Mouse (Mus musculus) liver, embryonic 12.5 days (tissue): ENCODE data around the gene Ntm. TPM values are rescaled to one million over a fixed set of nuclear protein-coding genes. Genes with fewer than 3 reads are reported as not detected.

Experiments used
- ATAC-seq: fragments of 200-750 bp; cut with Nextera tagmentation; 2 replicates; pipeline ENCODE4 v1.8.0; 2017; ENCODE audit warnings: moderate number of reproducible peaks, mild to moderate bottlenecking, moderate library complexity
- H3K27ac ChIP-seq: fragments of 300-500 bp; sonication (generic); 2 replicates; pipeline ENCODE4 v1.5.1; 2016; ENCODE audit warnings: mild to moderate bottlenecking
- H3K27me3 ChIP-seq: fragments of 300-500 bp; sonication (generic); replicated peaks from 2 replicates; pipeline ENCODE4 v1.6.1; 2016; ENCODE audit warnings: mild to moderate bottlenecking, moderate library complexity
- H3K36me3 ChIP-seq: fragments of 300-500 bp; sonication (generic); 2 replicates; pipeline ENCODE4 v1.6.1; 2016; ENCODE audit warnings: mild to moderate bottlenecking, moderate library complexity
- H3K4me1 ChIP-seq: fragments of 300-500 bp; sonication (generic); 2 replicates; pipeline ENCODE4 v1.6.1; 2016
- H3K4me2 ChIP-seq: fragments of 300-500 bp; sonication (generic); 2 replicates; pipeline ENCODE4 v1.6.1; 2016; ENCODE audit warnings: mild to moderate bottlenecking, moderate library complexity
- H3K4me3 ChIP-seq: fragments of 300-500 bp; sonication (generic); 2 replicates; pipeline ENCODE4 v1.5.1; 2016; ENCODE audit warnings: mild to moderate bottlenecking, moderate library complexity
- H3K9ac ChIP-seq: fragments of 300-500 bp; sonication (generic); 2 replicates; pipeline ENCODE4 v1.6.1; 2016; ENCODE audit warnings: mild to moderate bottlenecking, moderate library complexity
- H3K9me3 ChIP-seq: fragments of 300-500 bp; sonication (generic); replicated peaks from 2 replicates; pipeline ENCODE4 v1.6.1; 2016; ENCODE audit warnings: mild to moderate bottlenecking, moderate library complexity
- WGBS: fragments of 180-500 bp; shearing (Covaris S2); methylation state at CpG from one replicate; pipeline ENCODE4 v1.1.7; 2016; ENCODE audit not compliant: insufficient replicate concordance; 5-methylcytosine and 5-hydroxymethylcytosine counted together
- polyA plus RNA-seq: library from polyadenylated mRNA; unstranded; fragments of >200 nt; fragmentation: Nextera tagmentation; extraction: Ambion mirVana; gene quantifications from 2 replicates; pipeline ENCODE4 v1.2.1, GENCODE M21; 2016

Ntm gene
- polyA plus RNA-seq, 1 experiment from 2014 or later: 1.7 TPM

GRCm38 (mm10) chr9:29296752-29297151 lies 666.2 kb downstream of the Ntm start:
- ATAC-seq: no peak
- no peaks in the 10 kb centered on the region for H3K9me3 ChIP-seq
- H3K4me2 ChIP-seq: no peak overlapping the region
- no peak overlapping the region for H3K27ac ChIP-seq
- H3K4me3 ChIP-seq: no peak overlapping the region
- H3K27me3 ChIP-seq: no peaks in the 10 kb centered on the region
- H3K4me1 ChIP-seq: no peaks in the 10 kb centered on the region
- H3K36me3 ChIP-seq: no peaks in the 10 kb centered on the region
- no peak overlapping the region for H3K9ac ChIP-seq
- 63% methylated on average over 3 of the region's 3 CpGs for WGBS

- H3K36me3 ChIP-seq: no peaks in the 10 kb centered on the region
- H3K27me3 ChIP-seq: no peaks in the 10 kb centered on the region
- WGBS: 57% methylated on average over 7 of the region's 7 CpGs
- no peak overlapping the region for H3K4me2 ChIP-seq
- ATAC-seq: no peak
- no peak overlapping the region for H3K9ac ChIP-seq
- no peak overlapping the region for H3K27ac ChIP-seq
- no peaks in the 10 kb centered on the region for H3K4me1 ChIP-seq
- H3K4me3 ChIP-seq: no peak overlapping the region
- no peaks in the 10 kb centered on the region for H3K9me3 ChIP-seq
Observed at GRCm38 (mm10) chr9:29288003-29288704, 674.8 kb downstream of the Ntm start.

- no peak overlapping the region for H3K9ac ChIP-seq
- H3K4me1 ChIP-seq: no peaks in the 10 kb centered on the region
- no peaks in the 10 kb centered on the region for H3K9me3 ChIP-seq
- H3K4me3 ChIP-seq: no peak overlapping the region
- no peak for ATAC-seq
- H3K27me3 ChIP-seq: no peaks in the 10 kb centered on the region
- H3K4me2 ChIP-seq: no peak overlapping the region
- no peaks in the 10 kb centered on the region for H3K36me3 ChIP-seq
- no peak overlapping the region for H3K27ac ChIP-seq
Observed at GRCm38 (mm10) chr9:29285144-29285543, 677.8 kb downstream of the Ntm start.

DNA sequence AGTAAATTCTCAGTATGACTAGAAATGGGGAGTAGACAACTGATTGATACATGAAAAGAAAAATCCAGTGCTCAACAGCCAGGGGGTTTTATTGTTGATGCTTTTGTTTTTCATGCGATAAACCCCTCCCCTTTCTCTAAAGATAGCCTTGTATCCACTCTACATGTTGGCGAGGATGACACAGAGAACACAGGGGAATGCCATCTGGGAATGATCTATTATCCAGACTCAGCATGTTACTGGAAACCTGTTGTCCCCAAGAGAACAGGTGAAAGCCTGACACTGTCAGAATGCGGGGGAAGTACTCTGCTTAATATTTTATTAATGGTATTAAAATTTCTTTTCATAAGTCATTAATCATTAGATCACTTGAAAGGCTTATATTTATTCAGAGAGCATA lies 690.1 kb downstream of the Ntm start:
- no peaks in the 10 kb centered on the region for H3K9me3 ChIP-seq
- no peaks in the 10 kb centered on the region for H3K4me1 ChIP-seq
- H3K36me3 ChIP-seq: no peaks in the 10 kb centered on the region
- no peak for ATAC-seq
- H3K4me3 ChIP-seq: no peak overlapping the region
- H3K9ac ChIP-seq: no peak overlapping the region
- no peak overlapping the region for H3K4me2 ChIP-seq
- WGBS: 76% methylated on average over 3 of the region's 3 CpGs
- H3K27ac ChIP-seq: no peak overlapping the region
- H3K27me3 ChIP-seq: no peaks in the 10 kb centered on the region

GRCm38 (mm10) chr9:29269988-29270387 lies 693.0 kb downstream of the Ntm start:
- Histone ChIP-seq H3K27me3 (no peaks in the 10 kb centered on the region), H3K4me3 (no peak overlapping the region), H3K36me3 (no peaks in the 10 kb centered on the region), H3K9ac (no peak overlapping the region), H3K4me1 (no peaks in the 10 kb centered on the region), H3K9me3 (no peaks in the 10 kb centered on the region), H3K4me2 (no peak overlapping the region), H3K27ac (no peak overlapping the region)
- no peak for ATAC-seq
- 55% methylated on average over 6 of the region's 6 CpGs for WGBS

- H3K36me3 ChIP-seq: no peaks in the 10 kb centered on the region
- H3K27me3 ChIP-seq: no peaks in the 10 kb centered on the region
- no peaks in the 10 kb centered on the region for H3K9me3 ChIP-seq
- WGBS: 65% methylated on average over 2 of the region's 2 CpGs
- no peak for ATAC-seq
- no peak overlapping the region for H3K4me2 ChIP-seq
- H3K4me1 ChIP-seq: no peaks in the 10 kb centered on the region
- no peak overlapping the region for H3K4me3 ChIP-seq
- no peak overlapping the region for H3K9ac ChIP-seq
- H3K27ac ChIP-seq: no peak overlapping the region
Observed at GRCm38 (mm10) chr9:29269277-29269646, 693.7 kb downstream of the Ntm start.

DNA sequence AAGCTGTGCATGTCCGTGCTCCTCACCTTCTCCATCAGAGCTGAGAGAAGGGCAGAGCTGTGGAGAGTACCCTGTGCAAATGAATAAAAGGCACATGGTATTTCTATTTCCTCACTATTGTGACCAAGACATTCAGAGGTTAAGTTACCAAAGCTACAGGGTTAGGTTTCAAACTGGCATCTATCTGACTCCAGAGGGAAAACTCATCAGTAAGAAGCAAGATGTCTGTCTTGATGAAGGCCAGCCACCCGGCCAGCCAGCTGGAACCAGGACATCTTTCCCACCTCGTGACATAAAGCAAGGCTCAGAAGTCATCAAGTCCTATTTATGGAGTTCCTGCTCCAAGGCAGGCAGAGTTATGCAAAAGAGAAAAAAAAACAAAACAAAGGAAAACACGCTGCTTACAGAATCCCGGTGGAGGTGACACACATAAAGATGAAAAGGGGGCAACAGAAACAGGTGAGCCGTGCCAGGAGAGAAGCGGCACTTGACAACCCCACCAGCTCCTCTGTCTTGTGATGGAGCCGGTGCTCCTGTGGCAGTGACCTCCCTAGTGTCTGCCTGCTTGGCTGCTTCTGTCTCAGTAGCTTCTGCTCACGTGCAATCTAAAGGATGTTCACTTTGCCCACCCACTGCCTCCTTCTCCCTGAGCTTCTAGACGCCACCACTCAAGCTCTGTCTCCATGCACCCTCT lies 694.2 kb downstream of the Ntm start:
- WGBS: 56% methylated on average over 10 of the region's 10 CpGs
- H3K27me3 ChIP-seq: no peaks in the 10 kb centered on the region
- no peak overlapping the region for H3K4me2 ChIP-seq
- no peaks in the 10 kb centered on the region for H3K9me3 ChIP-seq
- no peak overlapping the region for H3K4me3 ChIP-seq
- ATAC-seq: no peak
- no peaks in the 10 kb centered on the region for H3K4me1 ChIP-seq
- H3K9ac ChIP-seq: no peak overlapping the region
- no peak overlapping the region for H3K27ac ChIP-seq
- H3K36me3 ChIP-seq: no peaks in the 10 kb centered on the region

- WGBS: 34% methylated on average over 3 of the region's 3 CpGs
- no peak overlapping the region for H3K9ac ChIP-seq
- ATAC-seq: no peak
- H3K4me1 ChIP-seq: no peaks in the 10 kb centered on the region
- no peak overlapping the region for H3K4me2 ChIP-seq
- no peaks in the 10 kb centered on the region for H3K36me3 ChIP-seq
- H3K9me3 ChIP-seq: no peaks in the 10 kb centered on the region
- no peak overlapping the region for H3K27ac ChIP-seq
- no peaks in the 10 kb centered on the region for H3K27me3 ChIP-seq
- no peak overlapping the region for H3K4me3 ChIP-seq
Observed at GRCm38 (mm10) chr9:29267663-29268062, 695.3 kb downstream of the Ntm start.

GRCm38 (mm10) chr9:29265177-29265576 lies 697.8 kb downstream of the Ntm start:
- Histone ChIP-seq H3K9me3 (no peaks in the 10 kb centered on the region), H3K36me3 (no peaks in the 10 kb centered on the region), H3K4me3 (no peak overlapping the region), H3K4me2 (no peak overlapping the region), H3K27me3 (no peaks in the 10 kb centered on the region), H3K27ac (no peak overlapping the region), H3K4me1 (no peaks in the 10 kb centered on the region), H3K9ac (no peak overlapping the region)
- 64% methylated on average over 4 of the region's 4 CpGs for whole genome bisulfite sequencing
- no peak for ATAC-seq

DNA sequence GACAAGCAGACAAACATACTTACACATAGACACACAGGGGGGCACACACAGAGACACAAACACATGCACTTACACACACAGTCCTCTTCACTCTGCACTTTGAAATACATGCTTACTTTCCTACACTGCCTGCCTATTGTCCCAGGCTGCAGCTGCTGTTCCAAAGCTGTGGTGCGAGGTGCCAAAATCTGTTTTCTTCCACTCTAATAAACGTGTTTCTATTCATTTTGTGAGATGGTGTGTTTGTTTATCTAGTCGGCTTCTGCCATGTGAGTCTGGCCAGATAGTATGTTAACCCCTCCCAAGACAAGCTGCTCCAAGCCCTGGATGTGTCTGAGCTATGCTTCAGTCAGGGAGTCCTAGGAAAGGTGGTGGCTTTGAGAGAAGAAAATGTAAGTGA lies 700.1 kb downstream of the Ntm start:
- no peaks in the 10 kb centered on the region for H3K9me3 ChIP-seq

GRCm38 (mm10) chr9:29252866-29253265 lies 710.1 kb downstream of the Ntm start:
- Histone ChIP-seq H3K9ac (no peak overlapping the region), H3K27me3 (no peaks in the 10 kb centered on the region), H3K4me2 (no peak overlapping the region), H3K27ac (no peak overlapping the region), H3K4me1 (no peaks in the 10 kb centered on the region), H3K9me3 (no peaks in the 10 kb centered on the region), H3K36me3 (no peaks in the 10 kb centered on the region), H3K4me3 (no peak overlapping the region)
- no peak for ATAC-seq
- 63% methylated on average over 2 of the region's 2 CpGs for whole genome bisulfite sequencing

More for the DNA sequence above, 700.1 kb downstream of the Ntm start:
- H3K4me3 ChIP-seq: no peak overlapping the region
- no peak overlapping the region for H3K27ac ChIP-seq
- H3K27me3 ChIP-seq: no peaks in the 10 kb centered on the region
- no peak overlapping the region for H3K9ac ChIP-seq
- H3K36me3 ChIP-seq: no peaks in the 10 kb centered on the region
- WGBS: 50% methylated on average over 3 of the region's 3 CpGs
- H3K4me1 ChIP-seq: no peaks in the 10 kb centered on the region
- ATAC-seq: no peak
- no peak overlapping the region for H3K4me2 ChIP-seq

GRCm38 (mm10) chr9:29250813-29251212 lies 712.1 kb downstream of the Ntm start:
- Histone ChIP-seq H3K4me2 (no peak overlapping the region), H3K27ac (no peak overlapping the region), H3K9me3 (no peaks in the 10 kb centered on the region), H3K9ac (no peak overlapping the region), H3K36me3 (no peaks in the 10 kb centered on the region), H3K4me1 (no peaks in the 10 kb centered on the region), H3K27me3 (no peaks in the 10 kb centered on the region), H3K4me3 (no peak overlapping the region)
- ATAC-seq: no peak
- 51% methylated on average over 3 of the region's 3 CpGs for WGBS

- WGBS: 61% methylated on average over 3 of the region's 3 CpGs
- no peaks in the 10 kb centered on the region for H3K27me3 ChIP-seq
- H3K4me3 ChIP-seq: no peak overlapping the region
- H3K9me3 ChIP-seq: no peaks in the 10 kb centered on the region
- H3K4me2 ChIP-seq: no peak overlapping the region
- no peaks in the 10 kb centered on the region for H3K36me3 ChIP-seq
- ATAC-seq: no peak
- H3K9ac ChIP-seq: no peak overlapping the region
- H3K4me1 ChIP-seq: no peaks in the 10 kb centered on the region
- no peak overlapping the region for H3K27ac ChIP-seq
Observed at GRCm38 (mm10) chr9:29247812-29248211, 715.1 kb downstream of the Ntm start.
